Mouse (Mus musculus) bone marrow, adult 2 months (tissue): ENCODE data around the gene Gabrp. TPM values are rescaled to one million over a fixed set of nuclear protein-coding genes. Genes with fewer than 3 reads are reported as not detected.

Source experiments
- H3K27ac ChIP-seq: fragments of 200-500 bp; 2 replicates; pipeline ENCODE4 v1.5.1; 2012; ENCODE audit warnings: low read depth, mild to moderate bottlenecking, control low read depth, inconsistent platforms, low read length; ENCODE audit not compliant: control insufficient read depth, poor library complexity, insufficient read depth
- H3K4me1 ChIP-seq: fragments of 200-500 bp; 2 replicates; pipeline ENCODE4 v1.6.1; 2011; ENCODE audit warnings: low read length; ENCODE audit not compliant: control insufficient read depth, insufficient read depth
- H3K4me3 ChIP-seq: fragments of 200-500 bp; replicated peaks from 2 replicates; pipeline ENCODE3; 2011; ENCODE audit warnings: mild to moderate bottlenecking, low read depth, low read length, control low read depth; ENCODE audit not compliant: control insufficient read depth
- CTCF ChIP-seq: fragments of 200-500 bp; IDR thresholded peaks from 2 replicates; pipeline ENCODE4 v1.5.1; 2011; ENCODE audit warnings: low read length, control low read depth; ENCODE audit not compliant: control insufficient read depth, insufficient read depth
- POLR2A ChIP-seq: fragments of 200-500 bp; IDR thresholded peaks from 2 replicates; pipeline ENCODE4 v1.6.1; 2011; ENCODE audit warnings: low read depth, mild to moderate bottlenecking, control low read depth, low read length, borderline replicate concordance; ENCODE audit not compliant: control insufficient read depth
- polyA plus RNA-seq: library from polyadenylated mRNA; stranded (reverse); fragments of >200 nt; gene quantifications from 2 replicates; pipeline ENCODE4 v1.2.4, GENCODE M21; 2011; ENCODE audit warnings: low replicate concordance; ENCODE audit not compliant: missing spikeins, insufficient read depth, insufficient read length

Gabrp gene
- polyA plus RNA-seq, 1 experiment, result not detected

GRCm38 (mm10) chr11:33509401-33509800 lies 69.4 kb downstream of the Gabrp start:
- TF ChIP-seq CTCF (no peak), POLR2A (no peak)
- no peaks in the 10 kb centered on the region; the same call in 1 of the 2 replicates for H3K4me1 ChIP-seq
- H3K4me3 ChIP-seq, result no peak overlapping the region
- no peak overlapping the region for H3K27ac ChIP-seq

Other genes with a start within 250 kb of the Gabrp start
- gene Ranbp17, start 65.2 kb downstream of the Gabrp start, polyA plus RNA-seq, result 0.99 and 3.6 TPM in 2 replicates
- gene D130052B06Rik, start 20.3 kb upstream of the Gabrp start, polyA plus RNA-seq, result not detected in 2 replicates